Mouse (Mus musculus): ENCODE data around the gene Ufm1.

Gene Ufm1

DNA sequence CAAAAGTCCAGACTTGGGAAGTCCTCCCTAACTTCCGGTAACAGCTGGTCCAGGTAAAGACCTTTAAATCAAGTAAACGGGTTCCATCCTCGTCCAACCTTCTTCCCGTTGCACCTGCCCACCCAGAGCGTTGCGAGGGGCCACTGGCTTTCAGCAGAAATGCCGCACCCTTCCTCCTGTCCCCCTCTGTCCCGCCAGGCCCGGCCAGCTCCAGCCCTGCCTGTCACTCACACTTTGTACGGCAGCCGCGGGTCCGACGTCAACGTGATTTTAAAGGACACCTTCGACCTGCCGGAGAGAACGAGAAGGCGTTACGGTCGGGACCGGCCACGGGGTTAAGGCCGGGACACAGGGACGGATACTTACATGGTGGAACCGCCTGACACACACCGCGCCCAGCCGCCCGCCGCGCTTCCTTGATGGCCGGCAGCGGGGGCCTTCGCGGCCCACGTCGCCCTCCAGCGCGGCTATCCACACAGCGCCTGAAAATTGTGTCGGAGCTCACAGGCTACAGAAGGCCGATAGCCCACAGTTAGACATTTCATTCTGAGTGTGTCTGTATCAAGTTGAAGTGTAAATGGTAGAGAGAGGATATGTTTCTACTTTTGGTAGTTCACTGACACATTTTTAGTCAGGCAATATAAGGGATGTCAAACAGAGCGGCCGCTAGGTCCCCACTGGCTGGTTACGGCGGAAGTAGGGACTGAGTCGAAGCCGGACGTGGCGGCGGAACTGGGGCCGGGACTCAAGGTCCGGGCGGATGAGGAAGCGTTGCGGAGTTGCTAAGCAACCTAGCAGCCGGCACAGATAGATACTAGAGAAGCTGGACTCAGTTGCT lies at the start of gene Ufm1:
Gene Ufm1 (minus strand): TSS at position 448 of the 838 bp plus-strand sequence.
- peak; percentile 100 for DNase-seq

GRCm38 (mm10) chr3:53890619-53891540 lies 27.2 kb upstream of the Ufm1 start:
- DNase-seq: no peak

DNA sequence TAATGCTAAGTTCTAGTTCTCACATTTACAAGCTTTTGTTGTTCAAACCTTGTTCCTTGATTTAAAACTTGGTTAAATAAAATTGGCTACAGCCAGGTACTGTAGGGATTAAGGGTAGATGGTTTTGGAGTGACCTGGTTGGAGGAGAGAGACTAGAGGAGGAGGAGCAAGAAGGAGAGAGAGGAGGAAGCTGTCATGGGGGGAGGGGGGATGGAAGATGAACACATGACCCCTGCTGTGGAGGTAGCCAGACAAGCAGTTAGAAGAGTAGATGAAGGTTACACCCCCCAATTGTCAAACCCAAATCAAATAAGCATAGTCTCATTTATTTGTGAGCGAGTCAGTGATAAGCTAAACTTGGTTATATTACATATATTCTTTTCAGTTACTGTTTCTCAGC lies 8.0 kb upstream of the Ufm1 start:
- no peak for DNase-seq

DNA sequence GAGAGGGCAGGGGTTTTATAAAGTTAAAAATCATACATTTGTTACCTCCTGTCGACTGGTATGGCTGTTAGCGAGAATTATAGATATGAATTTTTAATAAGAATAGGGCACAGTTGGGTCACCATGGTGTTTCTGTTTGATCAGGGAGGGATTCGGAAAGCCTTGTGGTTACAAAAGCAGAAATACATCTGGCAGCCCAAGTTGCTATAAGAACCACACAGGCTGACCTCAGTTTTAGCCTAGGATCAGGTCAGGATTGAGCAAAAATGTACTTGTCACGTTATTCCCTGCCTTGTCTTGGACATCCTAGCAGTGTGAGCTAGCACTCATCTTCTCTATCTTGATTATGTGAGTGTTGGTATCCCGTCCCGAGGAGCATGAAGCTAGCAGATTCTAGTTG lies 6.9 kb upstream of the Ufm1 start:
- DNase-seq: no peak

DNA sequence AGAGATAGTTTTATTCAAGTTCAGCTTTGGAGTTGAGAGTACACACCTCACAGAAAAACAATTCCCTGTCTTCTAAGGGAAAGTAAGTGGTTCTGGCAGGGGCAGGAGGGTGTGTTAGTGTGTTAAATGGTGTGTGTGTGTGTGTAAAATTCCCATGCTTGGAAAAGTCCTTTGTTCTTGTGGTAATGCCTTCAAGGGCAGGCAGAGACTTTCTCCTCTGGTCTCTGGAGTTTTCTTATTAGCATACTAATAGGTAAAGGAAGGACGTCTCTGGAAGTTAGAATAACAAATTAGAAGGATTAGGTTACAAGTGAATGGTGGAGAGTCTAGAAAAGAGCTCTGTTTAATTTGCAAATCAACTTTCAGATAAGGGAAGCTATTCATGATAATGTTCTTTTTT lies 5.6 kb upstream of the Ufm1 start:
- no peak for DNase-seq

DNA sequence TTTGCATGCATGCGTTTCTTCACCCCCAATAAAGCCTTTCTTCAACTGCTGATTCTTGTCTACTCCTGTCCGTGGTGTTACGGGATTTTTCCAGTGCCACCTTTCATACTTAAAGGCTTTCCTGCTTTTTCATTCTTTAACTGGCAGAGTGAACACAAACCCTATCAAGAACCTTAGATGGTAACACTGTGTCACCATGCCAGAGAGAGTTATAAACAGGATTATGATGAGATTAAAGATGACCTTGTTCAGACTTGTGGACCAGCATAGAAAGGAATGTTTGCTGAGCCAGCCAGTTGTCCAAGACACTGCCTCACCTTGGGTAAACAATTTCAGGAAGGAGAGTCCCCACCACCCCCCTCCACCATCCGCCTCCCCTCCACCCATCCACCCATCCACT lies 4.6 kb upstream of the Ufm1 start:
- no peak for DNase-seq

DNA sequence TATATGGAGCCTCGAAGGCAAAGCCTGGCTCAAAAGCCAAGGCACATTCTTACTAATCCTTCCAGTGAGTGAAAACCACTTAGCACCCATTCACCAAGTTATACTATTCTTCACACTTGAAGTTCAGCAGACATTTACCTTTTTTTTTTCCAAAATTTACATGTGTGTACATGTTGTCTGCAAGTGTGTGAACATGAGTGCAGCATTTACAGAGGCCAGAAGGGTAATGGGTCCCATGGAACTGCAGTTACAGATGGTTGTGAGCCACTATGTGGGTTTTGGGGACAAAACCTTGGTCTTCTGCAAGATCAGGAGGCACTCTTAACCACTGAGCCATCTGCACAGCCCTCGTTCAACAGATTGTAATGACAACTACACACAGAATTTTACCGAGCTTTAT lies 8.8 kb downstream of the Ufm1 start:
- DNase-seq: peak; percentile 77

GRCm38 (mm10) chr3:53854261-53854660 lies 9.4 kb downstream of the Ufm1 start:
- DNase-seq: peak; percentile 59

DNA sequence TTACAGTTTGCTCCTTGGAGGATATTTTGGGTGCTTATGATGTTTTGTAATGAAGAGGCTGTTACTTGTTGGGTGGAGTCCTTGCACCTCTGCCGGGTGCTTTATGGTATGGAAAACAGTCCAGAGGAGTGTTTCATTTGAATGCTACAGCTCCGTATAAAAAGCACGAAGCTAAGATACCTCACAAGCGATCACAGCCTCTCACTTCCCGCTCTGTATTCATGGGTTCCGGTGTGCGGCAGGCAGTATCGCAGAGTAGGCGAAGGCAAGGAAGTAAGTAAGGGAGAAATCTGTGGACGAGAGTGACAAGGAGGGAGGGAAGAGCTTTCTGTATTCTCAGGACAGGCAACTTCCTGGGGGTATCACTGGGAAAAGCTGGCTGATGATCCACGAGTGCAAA lies 15.4 kb downstream of the Ufm1 start:
- DNase-seq: peak; percentile 30

DNA sequence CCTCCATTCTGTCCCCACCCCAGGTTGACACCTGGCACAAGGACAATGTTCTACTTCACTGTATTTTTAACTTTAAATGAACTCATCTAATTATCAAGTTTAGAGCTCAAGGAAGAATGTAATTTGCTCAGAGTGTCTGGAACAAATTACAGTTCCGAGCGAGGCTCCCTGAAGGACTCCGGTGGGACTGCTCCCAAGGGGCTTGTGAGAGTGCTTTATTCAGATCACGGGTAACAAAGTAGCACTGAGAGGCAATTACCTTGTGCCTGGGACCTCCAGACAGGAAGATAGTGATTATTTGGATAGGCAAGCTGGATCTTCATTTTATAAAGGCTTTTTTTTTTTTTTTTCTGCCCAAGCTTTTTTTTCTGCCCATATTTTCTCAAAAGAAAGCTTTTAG lies 15.9 kb downstream of the Ufm1 start:
- DNase-seq: peak; percentile 49

DNA sequence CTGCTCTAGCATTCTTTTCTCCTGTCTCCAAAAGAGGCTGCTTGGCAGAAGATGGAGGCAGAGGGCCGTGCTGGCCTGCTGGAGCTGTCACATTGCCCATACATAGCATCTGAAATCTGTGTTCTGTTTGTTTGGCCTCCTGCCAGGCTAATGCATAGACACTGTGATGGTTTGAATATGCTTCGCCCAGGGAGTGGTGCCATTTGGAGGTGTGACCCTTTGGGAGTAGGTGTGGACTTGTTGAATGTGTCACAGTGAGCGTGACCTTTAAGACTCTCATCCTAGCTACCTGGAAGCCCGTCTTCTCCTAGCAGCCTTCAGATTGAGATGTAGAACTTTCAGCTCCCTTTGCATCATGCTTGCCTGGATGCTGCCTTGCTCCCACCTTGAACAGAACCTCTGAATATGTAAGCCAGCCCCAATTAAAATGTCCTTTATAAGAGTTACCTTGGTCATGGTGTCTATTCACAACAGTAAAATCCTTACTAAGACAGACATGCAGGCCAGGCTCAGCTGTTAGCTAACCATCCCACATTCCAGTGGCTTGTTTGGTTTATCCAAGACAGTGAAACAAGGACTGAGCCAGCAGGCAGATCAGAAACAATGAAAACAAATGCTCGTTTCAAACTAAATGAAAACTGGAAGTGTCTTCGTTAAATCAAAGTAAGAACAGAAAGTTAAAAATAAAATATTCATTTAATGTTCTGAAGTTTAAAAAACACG lies 17.3 kb downstream of the Ufm1 start:
- peak; percentile 31 for DNase-seq

- DNase-seq: no peak
Observed at GRCm38 (mm10) chr3:53844786-53845185, 18.8 kb downstream of the Ufm1 start, which contains the start of gene Gm10985. Gene Gm10985 (plus strand): TSS chr3:53845086.

DNA sequence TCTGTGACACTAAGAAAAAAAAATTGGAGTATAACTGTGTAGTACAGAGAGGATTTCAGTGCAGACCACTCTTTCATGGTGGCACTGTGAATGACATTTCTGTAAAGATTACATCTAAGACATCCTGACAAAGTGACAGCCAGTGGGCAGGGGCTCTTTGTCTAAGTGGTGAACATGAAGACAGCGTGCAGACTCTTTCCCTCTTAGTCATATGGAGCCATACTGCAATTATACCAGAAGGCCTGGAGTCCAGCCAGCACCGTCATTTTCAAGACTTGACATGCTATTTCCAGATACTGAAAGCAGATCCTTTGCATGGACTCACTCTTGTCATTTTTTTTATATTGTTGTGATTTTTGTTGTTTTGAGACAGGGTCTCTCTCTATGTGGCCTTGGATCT lies 29.4 kb downstream of the Ufm1 start:
- peak; percentile 22 for DNase-seq

DNA sequence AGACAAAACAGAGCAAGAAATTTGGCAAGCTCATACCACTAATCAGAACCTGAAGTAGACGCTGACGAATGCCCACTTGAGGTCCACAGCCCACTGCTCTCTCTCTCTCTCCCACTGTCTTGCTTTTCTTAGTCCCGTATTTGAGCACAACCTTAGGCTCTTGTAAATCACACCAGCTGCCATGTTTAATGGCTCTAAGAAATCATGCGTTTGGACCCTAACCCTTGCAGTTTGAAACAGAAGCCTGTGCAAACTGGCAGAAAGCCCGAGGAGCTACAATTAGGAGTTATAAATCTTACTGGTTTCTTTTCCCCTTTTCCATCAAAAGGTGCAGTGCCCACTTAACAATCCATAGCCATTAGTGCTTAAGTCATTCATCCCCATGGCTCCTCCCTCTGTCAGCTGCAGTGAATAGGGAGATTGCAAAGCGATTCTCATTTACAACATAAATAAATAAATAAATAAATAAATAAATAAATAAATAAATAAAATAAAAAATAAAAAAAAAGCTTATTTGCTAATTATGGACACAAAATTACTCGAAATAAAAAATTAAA lies 50.1 kb downstream of the Ufm1 start:
- peak; percentile 28 for DNase-seq
